Mouse (Mus musculus) liver, embryonic 11.5 days (tissue): ENCODE measurements at regions not wholly inside any gene's neighbourhood (a gene's known extent, or its start where the extent isn't known, plus 50 kb on each side); places are given as distances from the start of the nearest gene placed in this dataset.

Experiments
- ATAC-seq: fragments of 200-750 bp; cut with Nextera tagmentation; replicated peaks from 2 replicates; pipeline ENCODE4 v1.8.0; 2017; ENCODE audit warnings: moderate number of reproducible peaks, mild to moderate bottlenecking, moderate TSS enrichment, moderate library complexity; ENCODE audit not compliant: low FRiP score
- DNase-seq: peaks from one replicate; pipeline ENCODE4 v3.0.0-alpha.2; 2017; ENCODE audit warnings: low spot score
- H3K27ac ChIP-seq: fragments of 300-500 bp; sonication (generic); 2 replicates; pipeline ENCODE4 v1.5.1; 2014; ENCODE audit warnings: mild to moderate bottlenecking, low read depth, low read length, control low read depth
- H3K27me3 ChIP-seq: fragments of 300-500 bp; sonication (generic); replicated peaks from 2 replicates; pipeline ENCODE4 v1.6.1; 2014; ENCODE audit warnings: low read length, mixed read lengths; ENCODE audit not compliant: control insufficient read depth, insufficient read depth
- H3K36me3 ChIP-seq: fragments of 300-500 bp; sonication (generic); 2 replicates; pipeline ENCODE4 v1.6.1; 2014; ENCODE audit warnings: mild to moderate bottlenecking, low read length, moderate library complexity, mixed read lengths; ENCODE audit not compliant: control insufficient read depth, insufficient read depth
- H3K4me1 ChIP-seq: fragments of 300-500 bp; sonication (generic); replicated peaks from 2 replicates; pipeline ENCODE4 v1.6.1; 2014; ENCODE audit warnings: low read length, mixed read lengths; ENCODE audit not compliant: control insufficient read depth, insufficient read depth
- H3K4me2 ChIP-seq: fragments of 300-500 bp; sonication (generic); 2 replicates; pipeline ENCODE4 v1.6.1; 2014; ENCODE audit warnings: mild to moderate bottlenecking, control low read depth, moderate library complexity
- H3K4me3 ChIP-seq: fragments of 300-500 bp; sonication (generic); 2 replicates; pipeline ENCODE4 v1.5.1; 2014; ENCODE audit warnings: low read depth, low read length, control low read depth
- H3K9ac ChIP-seq: fragments of 300-500 bp; sonication (generic); 2 replicates; pipeline ENCODE4 v1.6.1; 2014; ENCODE audit warnings: low read depth, low read length, control low read depth
- H3K9me3 ChIP-seq: fragments of 300-500 bp; sonication (generic); 2 replicates; pipeline ENCODE4 v1.6.1; 2016; ENCODE audit warnings: low read length, inconsistent platforms, mixed read lengths; ENCODE audit not compliant: control insufficient read depth
- WGBS: fragments of 180-500 bp; shearing (Covaris S2); extraction: QIAGEN DNeasy Blood & Tissue Kit; methylation state at CpG from one replicate; pipeline ENCODE4 v1.1.7; 2014; 5-methylcytosine and 5-hydroxymethylcytosine counted together

- WGBS, result 35% methylated on average over 9 of the region's 9 CpGs
- no peak for ATAC-seq
Measured at GRCm38 (mm10) chr8:93591608-93592301, 56.1 kb upstream of the Ces5a start.

GRCm38 (mm10) chr8:93592302-93592651, 56.6 kb upstream of the Ces5a start:
- Histone ChIP-seq H3K27ac (no peak overlapping the region), H3K27me3 (no peaks in the 10 kb centered on the region), H3K4me1 (no peaks in the 10 kb centered on the region), H3K36me3 (no peaks in the 10 kb centered on the region), H3K9ac (no peak overlapping the region), H3K4me3 (no peak overlapping the region), H3K9me3 (no peaks in the 10 kb centered on the region), H3K4me2 (no peak overlapping the region)
- ATAC-seq (no peak), DNase-seq (no peak)
- 34% methylated on average over 3 of the region's 3 CpGs for WGBS

More at GRCm38 (mm10) chr8:93591608-93592301, 56.1 kb upstream of the Ces5a start:
- Histone ChIP-seq H3K9me3 (no peaks in the 10 kb centered on the region), H3K4me1 (no peaks in the 10 kb centered on the region), H3K27ac (no peak overlapping the region), H3K4me3 (no peak overlapping the region), H3K27me3 (no peaks in the 10 kb centered on the region), H3K4me2 (no peak overlapping the region), H3K36me3 (no peaks in the 10 kb centered on the region), H3K9ac (no peak overlapping the region)
- peak; percentile 49 for DNase-seq

- Histone ChIP-seq H3K36me3 (no peaks in the 10 kb centered on the region), H3K4me1 (no peaks in the 10 kb centered on the region), H3K27ac (no peak overlapping the region), H3K4me2 (no peak overlapping the region), H3K27me3 (no peaks in the 10 kb centered on the region), H3K9me3 (no peaks in the 10 kb centered on the region), H3K9ac (no peak overlapping the region), H3K4me3 (no peak overlapping the region)
- no peak for DNase-seq
- no peak for ATAC-seq
- 33% methylated on average over 11 of the region's 11 CpGs for WGBS
Measured at GRCm38 (mm10) chr8:93598613-93599121, 63.0 kb upstream of the Ces5a start.

DNA sequence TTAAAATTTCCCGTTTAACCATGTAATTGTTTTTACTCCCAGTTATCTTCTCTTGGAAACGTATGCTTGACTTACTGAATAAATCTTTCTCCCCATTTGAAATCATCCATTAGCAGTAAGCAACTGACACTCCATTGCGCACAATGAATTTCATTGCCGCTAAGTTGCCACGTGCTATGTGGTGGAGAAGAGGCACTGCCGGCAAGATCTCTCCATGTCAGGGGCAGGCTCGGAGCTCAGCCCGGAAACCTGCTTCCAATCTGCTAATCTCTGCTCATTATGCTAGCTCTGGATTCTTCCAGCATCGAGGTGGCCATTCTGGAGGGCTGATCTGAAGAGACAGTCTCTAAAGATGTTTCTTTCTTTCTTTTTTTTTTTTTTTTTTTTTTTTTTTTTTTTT, 63.7 kb upstream of the Ces5a start:
- 63% methylated on average over 9 of the region's 9 CpGs for WGBS
- no peak overlapping the region for H3K27ac ChIP-seq
- H3K4me2 ChIP-seq, result no peak overlapping the region
- H3K36me3 ChIP-seq, result no peaks in the 10 kb centered on the region
- H3K4me3 ChIP-seq, result no peak overlapping the region
- H3K9ac ChIP-seq, result no peak overlapping the region
- no peak for ATAC-seq
- H3K27me3 ChIP-seq, result no peaks in the 10 kb centered on the region
- no peak for DNase-seq
- H3K4me1 ChIP-seq, result no peaks in the 10 kb centered on the region
- H3K9me3 ChIP-seq, result no peaks in the 10 kb centered on the region

DNA sequence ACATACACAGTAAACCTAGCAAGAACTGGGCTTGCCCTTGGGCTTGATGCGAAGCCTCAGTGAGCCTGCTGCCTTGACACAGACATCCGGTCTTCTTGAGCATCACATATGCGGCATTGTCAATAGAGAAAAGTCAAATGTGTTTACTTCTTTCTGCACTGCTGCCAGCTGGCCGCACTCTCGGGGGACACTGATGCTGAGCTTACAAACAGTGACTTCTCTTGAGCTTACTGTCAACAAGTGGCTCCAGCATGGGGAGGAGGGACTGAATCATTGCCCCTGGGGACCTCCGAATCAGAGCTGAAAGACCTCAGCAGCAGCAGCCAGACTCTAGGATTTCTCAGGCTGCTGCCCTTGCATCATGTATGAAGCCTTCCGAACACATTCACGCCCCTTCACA, 64.1 kb upstream of the Ces5a start:
- 69% methylated on average over 8 of the region's 8 CpGs for WGBS
- H3K9me3 ChIP-seq, result no peaks in the 10 kb centered on the region

DNA sequence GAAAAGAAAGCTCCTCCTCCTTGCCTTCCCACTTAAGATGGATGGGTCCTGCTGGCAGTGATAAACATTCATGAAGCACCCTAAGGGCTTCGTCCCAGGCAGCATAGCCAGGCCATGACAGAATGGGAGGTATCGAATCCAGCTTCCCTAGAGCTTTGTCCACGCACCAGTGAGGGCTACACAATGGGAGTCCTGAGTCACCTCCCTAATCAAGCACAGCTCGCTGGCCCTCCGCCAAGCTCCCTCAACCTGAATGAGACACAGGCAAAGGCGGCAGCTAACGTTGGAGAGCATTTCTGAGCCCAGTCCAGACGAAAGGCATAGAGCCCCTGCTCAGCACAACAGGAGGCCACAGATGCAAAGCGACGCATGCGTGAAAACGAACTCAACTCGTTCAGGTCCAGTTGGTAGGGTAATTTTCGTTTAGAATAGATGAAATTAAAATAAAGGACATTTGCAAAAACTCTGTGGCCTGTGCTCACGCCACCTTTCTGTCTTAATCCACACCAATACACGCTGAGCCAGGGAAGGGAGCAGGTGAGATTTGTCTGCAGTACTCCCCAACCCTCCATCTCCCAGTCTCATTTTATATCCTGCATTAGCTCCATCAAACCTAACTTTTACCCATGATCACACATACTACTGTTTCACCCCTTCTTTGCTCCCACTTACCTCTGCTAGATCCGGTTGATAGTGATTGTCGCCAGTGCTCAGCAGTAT, 91.3 kb upstream of the Ces5a start:
- DNase-seq (no peak), ATAC-seq (no peak)
- no peaks in the 10 kb centered on the region for H3K36me3 ChIP-seq
- H3K9me3 ChIP-seq, result no peaks in the 10 kb centered on the region
- H3K27ac ChIP-seq, result no peak overlapping the region
- no peak overlapping the region for H3K4me3 ChIP-seq
- 27% methylated on average over 18 of the region's 18 CpGs for WGBS
- no peaks in the 10 kb centered on the region for H3K27me3 ChIP-seq
- no peak overlapping the region for H3K4me2 ChIP-seq
- H3K4me1 ChIP-seq, result no peaks in the 10 kb centered on the region
- no peak overlapping the region for H3K9ac ChIP-seq

More for the DNA sequence above, 64.1 kb upstream of the Ces5a start:
- no peak for DNase-seq
- no peaks in the 10 kb centered on the region for H3K36me3 ChIP-seq
- ATAC-seq, result no peak
- H3K27me3 ChIP-seq, result no peaks in the 10 kb centered on the region
- H3K9ac ChIP-seq, result no peak overlapping the region
- no peak overlapping the region for H3K4me3 ChIP-seq
- H3K27ac ChIP-seq, result no peak overlapping the region
- H3K4me1 ChIP-seq, result no peaks in the 10 kb centered on the region
- H3K4me2 ChIP-seq, result no peak overlapping the region

DNA sequence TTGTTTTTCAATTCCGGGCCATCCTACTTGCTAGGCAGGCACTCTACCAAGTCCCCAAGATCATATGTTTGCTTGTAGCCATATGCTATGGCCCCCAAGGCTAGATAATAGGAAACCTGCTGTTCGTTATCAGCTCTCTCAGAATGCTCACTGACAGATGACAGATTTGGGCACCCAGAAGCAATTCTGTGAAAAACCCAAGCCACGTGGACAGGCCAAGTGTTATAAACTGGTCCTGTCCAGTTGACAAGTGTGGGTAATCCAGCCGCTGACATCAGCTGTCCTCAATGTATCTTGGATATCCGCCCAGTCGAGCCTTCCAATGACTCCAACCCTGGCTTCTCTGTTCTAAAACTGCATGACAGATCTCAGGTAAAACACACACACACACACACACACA, 92.0 kb upstream of the Ces5a start:
- Histone ChIP-seq H3K9ac (no peak overlapping the region), H3K36me3 (no peaks in the 10 kb centered on the region), H3K4me1 (no peaks in the 10 kb centered on the region), H3K4me2 (no peak overlapping the region), H3K27ac (no peak overlapping the region), H3K9me3 (no peaks in the 10 kb centered on the region), H3K4me3 (no peak overlapping the region), H3K27me3 (no peaks in the 10 kb centered on the region)
- WGBS, result 60% methylated on average over 6 of the region's 6 CpGs
- ATAC-seq, result no peak
- DNase-seq, result no peak

- Histone ChIP-seq H3K9ac (no peak overlapping the region), H3K27ac (no peak overlapping the region), H3K9me3 (no peaks in the 10 kb centered on the region), H3K4me2 (no peak overlapping the region), H3K4me1 (no peaks in the 10 kb centered on the region), H3K27me3 (no peaks in the 10 kb centered on the region), H3K36me3 (no peaks in the 10 kb centered on the region), H3K4me3 (no peak overlapping the region)
- WGBS, result 78% methylated on average over 8 of the region's 8 CpGs
- no peak for DNase-seq
- ATAC-seq, result no peak
Measured at GRCm38 (mm10) chr8:93632896-93633295, 97.3 kb upstream of the Ces5a start.

- no peaks in the 10 kb centered on the region for H3K9me3 ChIP-seq
- ATAC-seq (no peak), DNase-seq (no peak)
- no peak overlapping the region for H3K27ac ChIP-seq
- no peaks in the 10 kb centered on the region for H3K27me3 ChIP-seq
- H3K9ac ChIP-seq, result no peak overlapping the region
- WGBS, result 53% methylated on average over 2 of the region's 2 CpGs
- no peaks in the 10 kb centered on the region for H3K4me1 ChIP-seq
- no peaks in the 10 kb centered on the region for H3K36me3 ChIP-seq
- no peak overlapping the region for H3K4me2 ChIP-seq
- no peak overlapping the region for H3K4me3 ChIP-seq
Measured at GRCm38 (mm10) chr8:93642770-93643169, 107.1 kb upstream of the Ces5a start.
